Mouse (Mus musculus) thymus, adult 2 months (tissue): Measurements from ENCODE around the gene Lnx1. TPM values are rescaled to one million over a fixed set of nuclear protein-coding genes. Genes with fewer than 3 reads are reported as not detected.

Experiments
- DNase-seq: peaks from one replicate; pipeline ENCODE4 v3.0.0; 2021
- H3K27ac ChIP-seq: fragments of 200-500 bp; 2 replicates; pipeline ENCODE4 v1.5.1; 2012; ENCODE audit warnings: low read length, control low read depth; ENCODE audit not compliant: control insufficient read depth, insufficient read depth
- H3K27me3 ChIP-seq: fragments of 200-500 bp; 2 replicates; pipeline ENCODE4 v1.6.1; 2012; ENCODE audit warnings: mild to moderate bottlenecking, low read length, moderate library complexity, mixed read lengths; ENCODE audit not compliant: control insufficient read depth, insufficient read depth
- H3K36me3 ChIP-seq: fragments of 200-500 bp; 2 replicates; pipeline ENCODE4 v1.6.1; 2012; ENCODE audit warnings: mild to moderate bottlenecking, low read length, moderate library complexity; ENCODE audit not compliant: control insufficient read depth, insufficient read depth
- H3K4me1 ChIP-seq: fragments of 200-500 bp; replicated peaks from 2 replicates; pipeline ENCODE4 v1.6.1; 2012; ENCODE audit warnings: low read length; ENCODE audit not compliant: control insufficient read depth, insufficient read depth
- H3K4me3 ChIP-seq: fragments of 200-500 bp; 2 replicates; pipeline ENCODE4 v1.5.1; 2012; ENCODE audit warnings: mild to moderate bottlenecking, low read length, control low read depth, moderate library complexity; ENCODE audit not compliant: control insufficient read depth, insufficient read depth
- CTCF ChIP-seq: fragments of 200-500 bp; IDR thresholded peaks from 2 replicates; pipeline ENCODE4 v1.5.1; 2012; ENCODE audit warnings: mild to moderate bottlenecking, control low read depth, low read length, moderate library complexity, borderline replicate concordance; ENCODE audit not compliant: control insufficient read depth, poor library complexity, insufficient read depth; ENCODE audit errors: extremely low read depth
- POLR2A ChIP-seq: fragments of 200-500 bp; IDR thresholded peaks from 2 replicates; pipeline ENCODE4 v1.6.1; 2012; ENCODE audit warnings: mild to moderate bottlenecking, low read length, control low read depth, moderate library complexity; ENCODE audit not compliant: control insufficient read depth, poor library complexity, insufficient read depth; ENCODE audit errors: extremely low read depth
- WGBS: fragments of 180-500 bp; shearing (Covaris S2); methylation state at CpG from one replicate; pipeline ENCODE4 v1.1.7; 2018; 5-methylcytosine and 5-hydroxymethylcytosine counted together
- polyA plus RNA-seq: library from polyadenylated mRNA; depleted of rRNA; stranded (reverse); fragments of >200 nt; gene quantifications from 2 replicates; pipeline ENCODE4 v1.2.3, GENCODE M21; 2012

Gene Lnx1
- polyA plus RNA-seq, 1 experiment = 1.6 TPM

GRCm38 (mm10) chr5:74672556-74672955, 30.2 kb downstream of the Lnx1 start:
- Histone ChIP-seq H3K4me3 (no peak overlapping the region), H3K36me3 (no peaks in the 10 kb centered on the region), H3K27me3 (no peaks in the 10 kb centered on the region), H3K27ac (no peak overlapping the region), H3K4me1 (no peaks in the 10 kb centered on the region)
- WGBS = 94% methylated on average over 5 of the region's 5 CpGs
- no peak for DNase-seq
- TF ChIP-seq POLR2A = no peak
- no peak for TF ChIP-seq CTCF

DNA sequence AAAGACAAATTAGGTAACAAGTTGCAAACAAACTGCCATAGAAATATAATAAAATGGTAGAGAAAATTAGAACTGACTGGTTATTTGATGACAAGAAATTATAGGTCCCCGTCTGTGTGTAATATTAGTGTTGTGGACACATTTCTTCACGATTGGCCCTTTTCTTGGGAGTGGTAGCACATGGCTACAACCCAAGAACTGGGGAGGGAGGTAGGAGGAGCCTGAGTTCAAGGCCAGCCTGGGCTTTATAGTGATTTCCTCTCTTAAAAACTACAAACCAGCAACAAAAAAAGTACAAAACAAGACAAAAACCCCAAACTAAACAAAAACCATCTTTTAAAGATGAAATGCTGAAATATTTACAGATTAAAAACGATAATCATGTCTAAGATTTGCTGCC, 31.8 kb downstream of the Lnx1 start:
- 90% methylated on average over 3 of the region's 3 CpGs for WGBS
- no peak overlapping the region for H3K27ac ChIP-seq

DNA sequence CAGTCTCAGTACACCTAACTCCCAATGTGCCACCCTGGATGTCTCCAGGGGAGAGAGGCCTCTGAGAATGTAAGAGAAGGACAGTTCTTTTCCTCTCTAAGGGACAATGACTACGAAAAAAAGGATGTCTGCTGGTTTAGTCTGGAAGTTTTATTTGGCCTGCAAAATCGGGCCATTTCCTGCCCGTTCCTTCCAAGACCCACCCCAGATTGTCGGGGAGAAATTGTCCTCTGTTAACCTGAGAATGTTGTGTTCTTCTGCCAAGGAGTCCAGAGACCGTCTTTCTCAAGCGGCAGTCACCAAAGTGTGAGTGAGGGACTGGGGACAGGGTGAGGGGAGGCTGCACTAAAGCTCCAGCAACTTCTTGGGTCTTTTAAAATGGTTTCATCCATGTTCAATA, 32.8 kb downstream of the Lnx1 start:
- Histone ChIP-seq H3K4me1 (no peaks in the 10 kb centered on the region), H3K4me3 (no peak overlapping the region), H3K27ac (no peak overlapping the region), H3K36me3 (no peaks in the 10 kb centered on the region), H3K27me3 (no peaks in the 10 kb centered on the region)
- DNase-seq = no peak
- TF ChIP-seq CTCF (no peak), POLR2A (no peak)
- WGBS = 76% methylated on average over 6 of the region's 6 CpGs

More for the DNA sequence above, 31.8 kb downstream of the Lnx1 start:
- Histone ChIP-seq H3K4me3 (no peak overlapping the region), H3K36me3 (no peaks in the 10 kb centered on the region), H3K27me3 (no peaks in the 10 kb centered on the region), H3K4me1 (no peaks in the 10 kb centered on the region)
- no peak for DNase-seq
- no peak for TF ChIP-seq CTCF
- no peak for TF ChIP-seq POLR2A

DNA sequence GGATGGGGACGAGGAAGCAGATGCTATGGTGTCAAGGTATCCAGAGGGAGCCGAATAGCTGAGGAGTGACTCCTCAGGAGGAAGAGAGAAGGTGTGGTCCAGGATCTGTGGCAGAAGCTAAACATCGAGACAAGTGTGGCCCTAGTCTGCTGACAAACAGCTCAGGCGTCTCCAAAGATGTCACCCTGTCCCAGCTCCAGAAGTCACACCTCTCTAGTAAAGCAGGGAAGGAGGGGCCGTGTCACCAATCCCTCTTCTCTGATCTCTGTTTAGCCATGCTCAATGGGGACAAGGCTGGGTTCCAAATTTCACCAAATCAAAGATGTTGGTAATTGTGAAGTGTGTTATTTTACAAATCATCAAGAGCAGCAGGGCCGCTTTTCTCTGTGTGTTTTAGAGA, 33.8 kb downstream of the Lnx1 start:
- WGBS = 90% methylated on average over 6 of the region's 6 CpGs
- H3K36me3 ChIP-seq = no peaks in the 10 kb centered on the region
- H3K4me1 ChIP-seq = no peaks in the 10 kb centered on the region
- DNase-seq = no peak
- H3K4me3 ChIP-seq = no peak overlapping the region
- no peaks in the 10 kb centered on the region for H3K27me3 ChIP-seq
- H3K27ac ChIP-seq = no peak overlapping the region
- TF ChIP-seq POLR2A (no peak), CTCF (no peak)

GRCm38 (mm10) chr5:74662618-74663017, 40.1 kb downstream of the Lnx1 start:
- no peak for DNase-seq
- H3K4me3 ChIP-seq = no peak overlapping the region
- H3K27ac ChIP-seq = no peak overlapping the region
- no peak for TF ChIP-seq POLR2A
- TF ChIP-seq CTCF = no peak
- H3K36me3 ChIP-seq = no peaks in the 10 kb centered on the region
- no peaks in the 10 kb centered on the region for H3K4me1 ChIP-seq
- H3K27me3 ChIP-seq = no peaks in the 10 kb centered on the region
- WGBS = 95% methylated on average over 1 of the region's 1 CpGs

- H3K27ac ChIP-seq = no peak overlapping the region
- TF ChIP-seq CTCF (no peak), POLR2A (no peak)
- no peak for DNase-seq
- no peaks in the 10 kb centered on the region for H3K36me3 ChIP-seq
- no peaks in the 10 kb centered on the region for H3K4me1 ChIP-seq
- H3K27me3 ChIP-seq = no peaks in the 10 kb centered on the region
- WGBS = 87% methylated on average over 4 of the region's 4 CpGs
- H3K4me3 ChIP-seq = no peak overlapping the region
These were observed 40.8 kb downstream of the Lnx1 start for GRCm38 (mm10) chr5:74661734-74662560.
